In the genomic region with DNA sequence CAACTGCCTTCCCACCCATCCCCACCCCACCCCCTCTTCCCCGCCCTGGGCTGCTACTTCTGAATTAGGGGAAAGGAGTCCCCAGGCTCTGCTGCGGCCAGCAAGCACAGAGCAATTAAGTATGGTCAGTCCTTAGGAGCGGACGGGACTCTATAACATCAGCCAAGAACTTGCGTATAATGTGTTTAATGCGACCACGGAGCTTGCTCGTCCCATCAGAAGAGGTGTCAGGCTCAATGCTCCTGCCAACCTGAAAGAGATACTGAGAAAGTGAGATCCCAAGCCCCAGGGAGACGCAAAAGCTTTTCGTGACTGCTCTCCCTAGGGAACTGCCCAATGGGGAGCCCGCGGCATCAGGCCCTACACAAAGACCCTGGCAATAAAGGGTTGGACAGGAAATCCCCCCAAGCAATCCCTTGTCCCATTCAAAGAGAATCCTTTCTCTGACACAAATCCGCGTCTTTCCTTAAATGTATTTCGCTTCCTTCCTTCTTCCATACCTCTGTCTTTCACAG, we compare ENCODE assay signal across 8 mouse cellular contexts. TPM values are rescaled to one million over a fixed set of nuclear protein-coding genes. Genes with fewer than 3 reads are reported as not detected.
DNase-seq lines count a peak whose midpoint lies in the region; ATAC-seq and TF ChIP-seq lines count a peak whose summit lies in the region.

No protein-coding gene starts in this region.

- no peak for TF ChIP-seq POLR2A in embryonic fibroblast, embryonic 13.5 days (IDR thresholded peaks at IDR 0.05; ENCODE audit: low read depth, low read length)
- no peak for TF ChIP-seq POLR2A in myocyte (IDR thresholded peaks at IDR 0.05; ENCODE audit: insufficient read length, low read depth)

- TF ChIP-seq CTCF in embryonic fibroblast, embryonic 13.5 days (IDR thresholded peaks at IDR 0.05; ENCODE audit: borderline replicate concordance, insufficient read depth, low read length), result no peak

- DNase-seq in left cerebral cortex, postnatal 4 days, result peak; percentile 29
- no peak for DNase-seq in left cerebral cortex, postnatal 14 days (ENCODE audit: low spot score in 2 of 2)
- DNase-seq in intestine, embryonic 14.5 days (ENCODE audit: low spot score), result no peak
- DNase-seq in adrenal gland, postnatal 14 days, result no peak
- DNase-seq in adrenal gland, postnatal 10 days, result no peak
- no peak for DNase-seq in ovary, postnatal 10 days (ENCODE audit: low spot score)

- peaks cover 23% of the 10 kb centered on the region for H3K79me2 ChIP-seq in myocyte (ENCODE audit: control insufficient read depth, insufficient read depth)

- no peak for ATAC-seq in intestine, embryonic 14.5 days (replicated peaks; ENCODE audit: low FRiP score, low TSS enrichment, low read depth)

- 2% methylated on average over 15 of the region's 15 CpGs for WGBS in intestine, embryonic 14.5 days

- intact Hi-C loops in left cerebral cortex, postnatal 4 days (cut with DNase I), result loop anchor here (5.0 to 10.0 kb wide), 2 partner anchors 345 to 572 kb away; a partner anchor contains a TSS
- intact Hi-C loops in left cerebral cortex, postnatal 14 days (cut with DNase I), result loop anchor here (5.0 kb wide), 2 partner anchors 345 to 1100 kb away; a partner anchor contains a TSS

- H3K4me2 ChIP-seq in intestine, embryonic 14.5 days (ENCODE audit: low read length), result peak overlapping the region; percentile 85
- H3K4me2 ChIP-seq in myocyte (ENCODE audit: low read depth), result peak overlapping the region; percentile 94

- no peak overlapping the region for H3K27ac ChIP-seq in embryonic fibroblast, embryonic 13.5 days (ENCODE audit: insufficient read depth, low read length)
- H3K27ac ChIP-seq in intestine, embryonic 14.5 days (ENCODE audit: low read depth), result peak overlapping the region; percentile 88; the same call in 1 of the 2 replicates

- peak overlapping the region; percentile 7 for H3ac ChIP-seq in myocyte (ENCODE audit: control insufficient read depth, insufficient read length)

- H3K27me3 ChIP-seq in intestine, embryonic 14.5 days (replicated peaks; ENCODE audit: control insufficient read depth, insufficient read depth, low read length), result no peaks in the 10 kb centered on the region
- no peaks in the 10 kb centered on the region for H3K27me3 ChIP-seq in myocyte (ENCODE audit: control insufficient read depth, insufficient read depth, insufficient read length)

- H3K4me3 ChIP-seq in embryonic fibroblast, embryonic 13.5 days (ENCODE audit: insufficient read depth, low read length), result peak overlapping the region; percentile 70
- peak overlapping the region; percentile 71 for H3K4me3 ChIP-seq in intestine, embryonic 14.5 days (ENCODE audit: low read depth, low read length)
- H3K4me3 ChIP-seq in myocyte, result peak overlapping the region; percentile 90

- H3K9me3 ChIP-seq in intestine, embryonic 14.5 days (ENCODE audit: control insufficient read depth, low read length), result no peaks in the 10 kb centered on the region

- H3K9ac ChIP-seq in intestine, embryonic 14.5 days (ENCODE audit: low read length), result peak overlapping the region; percentile 69

- H3K4me1 ChIP-seq in embryonic fibroblast, embryonic 13.5 days (ENCODE audit: control insufficient read depth, insufficient read depth, low read length), result peaks cover 5% of the 10 kb centered on the region
- H3K4me1 ChIP-seq in intestine, embryonic 14.5 days (replicated peaks; ENCODE audit: control insufficient read depth, insufficient read depth, low read length), result peaks cover 11% of the 10 kb centered on the region

- no peaks in the 10 kb centered on the region for H3K36me3 ChIP-seq in intestine, embryonic 14.5 days (ENCODE audit: control insufficient read depth, insufficient read depth, low read length)
- no peaks in the 10 kb centered on the region for H3K36me3 ChIP-seq in myocyte (ENCODE audit: control insufficient read depth, insufficient read depth)

TF ChIP-seq in myocyte, 11 proteins besides CTCF, POLR2A, EP300 and RAD21:
- no peak for TF ChIP-seq E2F4 (IDR thresholded peaks at IDR 0.05; ENCODE audit: insufficient read depth)
- no peak for TF ChIP-seq MAX (IDR thresholded peaks at IDR 0.05; ENCODE audit: low read depth)
- TF ChIP-seq POLR2AphosphoS2 (IDR thresholded peaks at IDR 0.05; ENCODE audit: insufficient read length, low read depth), result no peak
- TF ChIP-seq MYOG (IDR thresholded peaks at IDR 0.05; ENCODE audit: control insufficient read depth in 1 of 3, insufficient read depth in 1 of 3, insufficient read length in 2 of 3, low read depth in 2 of 3), result no peak
- TF ChIP-seq USF1 (IDR thresholded peaks at IDR 0.05; ENCODE audit: low read depth), result no peak
- TF ChIP-seq SRF (IDR thresholded peaks at IDR 0.05; ENCODE audit: control insufficient read depth, insufficient read length, low read depth), result no peak
- no peak for TF ChIP-seq REST (IDR thresholded peaks at IDR 0.05; ENCODE audit: insufficient read depth, insufficient read length)
- no peak for TF ChIP-seq CEBPB (IDR thresholded peaks at IDR 0.05; ENCODE audit: insufficient read depth, poor library complexity, severe bottlenecking)
- TF ChIP-seq TCF3 (IDR thresholded peaks at IDR 0.05; ENCODE audit: insufficient read length, low read depth), result no peak
- no peak for TF ChIP-seq TCF12 (IDR thresholded peaks at IDR 0.05; ENCODE audit: insufficient read depth, poor library complexity, severe bottlenecking)

RNA-seq across cellular contexts. Expression of a gene that starts 0.4 kb away (rescaled TPM):
- total RNA-seq in left cerebral cortex, postnatal 4 days (2021), result 100 to 1,000 TPM; 125 to 154 TPM
- 10 to 100 TPM; 21.2 to 23.3 TPM for total RNA-seq in left cerebral cortex, postnatal 14 days (2021)
- 247 and 304 TPM in 2 replicates for polyA plus RNA-seq in embryonic fibroblast, embryonic 13.5 days (2011; ENCODE audit: insufficient read length, low read depth, missing spikeins)
- polyA plus RNA-seq in intestine, embryonic 14.5 days (2014; fragmentation: Nextera tagmentation; extraction: Ambion mirVana), result 40.2 and 42.8 TPM in 2 replicates
- 23.9 TPM for polyA plus RNA-seq in myocyte (2012; fragmentation: generic; extraction: Trizol)
- 6.1 and 8.5 TPM in 2 replicates for total RNA-seq in adrenal gland, postnatal 14 days (2021)
- 10 to 100 TPM; 14.4 to 16.1 TPM for total RNA-seq in adrenal gland, postnatal 10 days (2021)

Comparison
In these comparisons a context has a peak if more than half of its experiments do, and no peak if none do; other contexts are left out.
1. RNA of a gene that starts 0.4 kb away (total RNA-seq): 125 to 154 TPM in left cerebral cortex, postnatal 4 days; 21.2 to 23.3 TPM in left cerebral cortex, postnatal 14 days, 14.4 to 16.1 TPM in adrenal gland, postnatal 10 days and 6.1 to 8.5 TPM in adrenal gland, postnatal 14 days; every median in the first group is over 4 times any median in the second.
2. Peak in every context shown above with its lines, with median percentiles within 50 percentile points of each other: H3K4me3 ChIP-seq.